ENCODE assay signal across 15 mouse cellular contexts in genomic region chr7:35747397-35747964, GRCm38 (mm10). TPM values are rescaled to one million over a fixed set of nuclear protein-coding genes. Genes with fewer than 3 reads are reported as not detected.
DNase-seq lines count a peak whose midpoint lies in the region; ATAC-seq lines count a peak whose summit lies in the region.
"Had no signal": no experiment of that assay in that cellular context is flagged by ENCODE, and none has a peak within 500 bp of the region (broad histone marks: within the 10 kb centered on the region; RNA-seq: fewer than 3 reads in every experiment).

No protein-coding gene starts in this region.

- H3K27ac ChIP-seq in hindbrain, embryonic 15.5 days (replicated peaks) = no peak overlapping the region
- H3K27ac ChIP-seq in hindbrain, embryonic 11.5 days (ENCODE audit: low read depth, low read length) = no peak overlapping the region
- no peak overlapping the region for H3K27ac ChIP-seq in embryonic facial prominence, embryonic 12.5 days
- H3K27ac ChIP-seq in midbrain, embryonic 12.5 days (replicated peaks) = peak overlapping the region; percentile 17; the same call in 1 of the 2 replicates
- H3K27ac ChIP-seq: lung, embryonic 15.5 days; stomach, embryonic 15.5 days had no signal

- peak; percentile 45; the same call in 1 of the 2 replicates for ATAC-seq in hindbrain, embryonic 15.5 days (ENCODE audit: low FRiP score, low read depth)
- ATAC-seq in hindbrain, embryonic 11.5 days (ENCODE audit: low FRiP score) = no peak
- peak; percentile 57; the same call in 1 of the 2 replicates for ATAC-seq in embryonic facial prominence, embryonic 12.5 days (ENCODE audit: insufficient number of reproducible peaks, insufficient read depth, low FRiP score, low TSS enrichment)
- peak; percentile 90 for ATAC-seq in midbrain, embryonic 12.5 days (ENCODE audit: low FRiP score, low read depth)
- ATAC-seq in erythroid progenitor cell, adult 5-6 weeks (replicated peaks; ENCODE audit: low FRiP score, poor library complexity, severe bottlenecking) = no peak
- ATAC-seq: intestine, postnatal 0 days had no signal

- no peak overlapping the region for H3K4me2 ChIP-seq in hindbrain, embryonic 15.5 days
- no peak overlapping the region for H3K4me2 ChIP-seq in hindbrain, embryonic 11.5 days (replicated peaks; ENCODE audit: low read depth, low read length)
- H3K4me2 ChIP-seq in embryonic facial prominence, embryonic 12.5 days (replicated peaks) = no peak overlapping the region
- H3K4me2 ChIP-seq in midbrain, embryonic 12.5 days (replicated peaks) = 0 out of 2 replicates have a peak overlapping the region, but pooled peaks have one; percentile 1
- H3K4me2 ChIP-seq: lung, embryonic 15.5 days; stomach, embryonic 15.5 days had no signal

- no peak for DNase-seq in hindbrain, embryonic 11.5 days (ENCODE audit: low spot score)
- peak; percentile 18 for DNase-seq in R1 (ENCODE audit: low read depth, low spot score)
- DNase-seq in urinary bladder, postnatal 36 days (ENCODE audit: low spot score in 2 of 2) = no peak
- no peak for DNase-seq in urinary bladder, postnatal 10 days (ENCODE audit: low spot score)
- DNase-seq: B cell, adult 2 months; cerebellum, adult 9-10 months; heart, postnatal 36 days; thymus, postnatal 25 days had no signal

- H3K4me1 ChIP-seq in hindbrain, embryonic 15.5 days (replicated peaks) = no peaks in the 10 kb centered on the region
- no peaks in the 10 kb centered on the region for H3K4me1 ChIP-seq in hindbrain, embryonic 11.5 days (replicated peaks; ENCODE audit: control insufficient read depth, insufficient read depth, low read length)
- no peaks in the 10 kb centered on the region for H3K4me1 ChIP-seq in embryonic facial prominence, embryonic 12.5 days
- H3K4me1 ChIP-seq in midbrain, embryonic 12.5 days = peaks cover 12% of the 10 kb centered on the region
- H3K4me1 ChIP-seq: stomach, embryonic 15.5 days had no signal

- H3K4me3 ChIP-seq in hindbrain, embryonic 15.5 days = no peak overlapping the region
- H3K4me3 ChIP-seq in hindbrain, embryonic 11.5 days (ENCODE audit: low read depth, low read length) = no peak overlapping the region
- H3K4me3 ChIP-seq in embryonic facial prominence, embryonic 12.5 days = no peak overlapping the region
- H3K4me3 ChIP-seq in midbrain, embryonic 12.5 days = no peak overlapping the region
- H3K4me3 ChIP-seq: lung, embryonic 15.5 days; stomach, embryonic 15.5 days had no signal

- no peak overlapping the region for H3K9ac ChIP-seq in hindbrain, embryonic 15.5 days
- H3K9ac ChIP-seq in hindbrain, embryonic 11.5 days (ENCODE audit: low read depth, low read length) = no peak overlapping the region
- no peak overlapping the region for H3K9ac ChIP-seq in embryonic facial prominence, embryonic 12.5 days
- no peak overlapping the region for H3K9ac ChIP-seq in midbrain, embryonic 12.5 days (replicated peaks)
- H3K9ac ChIP-seq: lung, embryonic 15.5 days; stomach, embryonic 15.5 days had no signal

- H3K9me3 ChIP-seq in hindbrain, embryonic 15.5 days = no peaks in the 10 kb centered on the region
- no peaks in the 10 kb centered on the region for H3K9me3 ChIP-seq in hindbrain, embryonic 11.5 days (ENCODE audit: control insufficient read depth, low read length)
- H3K9me3 ChIP-seq in embryonic facial prominence, embryonic 12.5 days = no peaks in the 10 kb centered on the region
- H3K9me3 ChIP-seq in midbrain, embryonic 12.5 days = no peaks in the 10 kb centered on the region
- H3K9me3 ChIP-seq: lung, embryonic 15.5 days; stomach, embryonic 15.5 days had no signal

- no peaks in the 10 kb centered on the region for H3K27me3 ChIP-seq in hindbrain, embryonic 15.5 days
- H3K27me3 ChIP-seq in hindbrain, embryonic 11.5 days (ENCODE audit: control insufficient read depth, insufficient read depth, low read length) = no peaks in the 10 kb centered on the region
- no peaks in the 10 kb centered on the region for H3K27me3 ChIP-seq in embryonic facial prominence, embryonic 12.5 days
- peaks cover 28% of the 10 kb centered on the region for H3K27me3 ChIP-seq in midbrain, embryonic 12.5 days
- H3K27me3 ChIP-seq: lung, embryonic 15.5 days; stomach, embryonic 15.5 days had no signal

- peaks cover 44% of the 10 kb centered on the region for H3K36me3 ChIP-seq in hindbrain, embryonic 15.5 days
- no peaks in the 10 kb centered on the region for H3K36me3 ChIP-seq in hindbrain, embryonic 11.5 days (ENCODE audit: control insufficient read depth, insufficient read depth, low read length)
- peaks cover 48% of the 10 kb centered on the region for H3K36me3 ChIP-seq in embryonic facial prominence, embryonic 12.5 days
- peaks cover 79% of the 10 kb centered on the region for H3K36me3 ChIP-seq in midbrain, embryonic 12.5 days

- WGBS in hindbrain, embryonic 15.5 days = 67% methylated on average over 14 of the region's 14 CpGs
- WGBS in hindbrain, embryonic 11.5 days = 66% methylated on average over 14 of the region's 14 CpGs
- 40% methylated on average over 14 of the region's 14 CpGs for WGBS in embryonic facial prominence, embryonic 12.5 days
- 43% methylated on average over 14 of the region's 14 CpGs for WGBS in midbrain, embryonic 12.5 days

RNA-seq across cellular contexts. Expression of gene Dpy19l3, which starts 6.8 kb away (rescaled TPM):
- polyA plus RNA-seq in hindbrain, embryonic 15.5 days (2015; fragmentation: Nextera tagmentation; extraction: Ambion mirVana) = 39.5 and 43.6 TPM in 2 replicates
- 29.4 and 33.5 TPM in 2 replicates for polyA plus RNA-seq in hindbrain, embryonic 11.5 days (2014; fragmentation: Nextera tagmentation; extraction: Ambion mirVana)
- polyA plus RNA-seq in embryonic facial prominence, embryonic 12.5 days (2016; fragmentation: Nextera tagmentation; extraction: Ambion mirVana) = 39.9 and 47.4 TPM in 2 replicates
- 39.2 and 44.8 TPM in 2 replicates for polyA plus RNA-seq in midbrain, embryonic 12.5 days (2016; fragmentation: Nextera tagmentation; extraction: Ambion mirVana)
- total RNA-seq in erythroid progenitor cell, adult 5-6 weeks (2015; ENCODE audit: low replicate concordance) = 4.2 and 5.0 TPM in 2 replicates
- total RNA-seq in erythroid progenitor cell, adult 5-6 weeks (2017; ENCODE audit: low replicate concordance) = 1.0 and 12.7 TPM in 2 replicates

RNA-seq across cellular contexts. Expression of gene Zfp507, which starts 55.3 kb away (rescaled TPM):
- polyA plus RNA-seq in hindbrain, embryonic 15.5 days (2015; fragmentation: Nextera tagmentation; extraction: Ambion mirVana) = 12.8 and 15.1 TPM in 2 replicates
- polyA plus RNA-seq in hindbrain, embryonic 11.5 days (2014; fragmentation: Nextera tagmentation; extraction: Ambion mirVana) = 16.2 and 21.4 TPM in 2 replicates
- 27.7 and 29.7 TPM in 2 replicates for polyA plus RNA-seq in embryonic facial prominence, embryonic 12.5 days (2016; fragmentation: Nextera tagmentation; extraction: Ambion mirVana)
- polyA plus RNA-seq in midbrain, embryonic 12.5 days (2016; fragmentation: Nextera tagmentation; extraction: Ambion mirVana) = 24.3 and 24.8 TPM in 2 replicates
- 6.8 and 8.8 TPM in 2 replicates for total RNA-seq in erythroid progenitor cell, adult 5-6 weeks (2015; ENCODE audit: low replicate concordance)
- 8.1 and 15.9 TPM in 2 replicates for total RNA-seq in erythroid progenitor cell, adult 5-6 weeks (2017; ENCODE audit: low replicate concordance)

Comparison
In these comparisons a context has a peak if more than half of its experiments do, and no peak if none do; other contexts are left out.
1. ATAC-seq: peak in hindbrain, embryonic 15.5 days (single experiment), embryonic facial prominence, embryonic 12.5 days (single experiment) and midbrain, embryonic 12.5 days (single experiment); none in hindbrain, embryonic 11.5 days (single experiment) and erythroid progenitor cell, adult 5-6 weeks (single experiment).